Mouse (Mus musculus) heart, adult 2 months (tissue): ENCODE data around the gene Afap1l2.

ENCODE experiments used
- CTCF ChIP-seq: fragments of 200-600 bp; IDR thresholded peaks from 2 replicates; pipeline ENCODE4 v1.8.1; 2022; ENCODE audit warnings: antibody characterized with exemption, mild to moderate bottlenecking, moderate library complexity
- EP300 ChIP-seq: fragments of 200-500 bp; IDR thresholded peaks from 2 replicates; pipeline ENCODE4 v1.6.1; 2011; ENCODE audit warnings: low read depth, low read length, control low read depth; ENCODE audit not compliant: insufficient read depth
- POLR2A ChIP-seq: fragments of 200-500 bp; IDR thresholded peaks from 2 replicates; pipeline ENCODE4 v1.6.1; 2011; ENCODE audit warnings: mild to moderate bottlenecking, low read depth, low read length, control low read depth; ENCODE audit not compliant: insufficient read depth

- TF ChIP-seq CTCF (no peak), POLR2A (no peak), EP300 (no peak)
Measured at GRCm38 (mm10) chr19:57003460-57003810, 4.6 kb downstream of the Afap1l2 start.
